Mouse (Mus musculus) sigmoid colon, adult 10 weeks (tissue): Measurements from ENCODE around the gene Zfp326. TPM values are rescaled to one million over a fixed set of nuclear protein-coding genes. Genes with fewer than 3 reads are reported as not detected.

Experiments used
- polyA plus RNA-seq: library from polyadenylated mRNA; stranded (reverse); fragments of 350-450 nt; fragmentation: Illumina TruSeq; extraction: RNeasy Lipid Tissue Mini Kit (QIAGEN cat#74804); gene quantifications from one replicate; pipeline ENCODE4 v1.2.3, GENCODE M21; 2014; ENCODE audit warnings: low read depth, low replicate concordance

The Zfp326 gene
- 130 TPM for polyA plus RNA-seq

DNA sequence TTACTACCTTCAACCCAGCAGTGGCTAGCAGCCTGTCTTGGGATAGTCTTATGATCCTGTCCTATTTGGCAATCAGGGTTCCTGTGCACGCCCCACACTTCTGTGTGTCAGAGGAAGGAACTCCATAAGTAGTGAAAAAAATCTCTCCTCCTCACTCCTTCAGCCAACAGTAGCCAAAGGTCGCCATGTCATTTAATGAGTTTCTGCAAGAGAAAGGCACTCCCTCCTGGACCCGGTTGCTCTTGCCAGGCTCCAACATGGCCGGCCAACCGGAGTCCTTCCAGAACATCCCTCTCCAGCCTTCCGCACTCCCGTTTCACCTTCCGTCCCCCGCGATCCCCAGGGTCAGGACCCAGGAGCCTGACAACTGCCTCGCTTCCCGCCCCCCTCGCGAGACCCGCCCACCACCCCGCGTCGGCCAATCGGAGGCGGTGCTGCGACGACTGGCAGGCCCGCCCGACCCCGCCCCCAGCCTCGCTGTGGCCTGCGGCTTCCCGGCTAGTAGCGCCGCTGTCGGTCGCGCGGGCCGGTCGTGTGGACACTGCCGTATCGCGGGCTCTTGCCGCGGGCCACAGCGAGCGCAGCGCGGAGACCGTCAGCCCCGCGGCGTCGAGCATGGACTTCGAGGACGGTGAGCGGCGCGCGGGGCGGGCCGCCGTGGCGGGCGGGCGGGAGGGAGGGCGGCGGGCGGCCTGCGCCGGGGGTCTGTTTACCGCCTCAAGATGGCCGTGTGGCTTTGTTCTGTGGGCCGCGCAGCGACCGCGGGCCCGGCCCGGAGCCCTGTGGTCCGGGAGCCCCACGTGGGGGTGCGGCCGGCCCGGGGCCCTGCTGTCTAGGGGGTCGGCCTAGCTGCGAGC is at the start of gene Zfp326:
Zfp326 (plus strand) TSS at position 498 of the 857 bp plus-strand sequence.

Other genes starting within 250 kb of the Zfp326 start
- 23.5 TPM for gene Lrrc8d, start 176.6 kb upstream of the Zfp326 start, polyA plus RNA-seq